Mouse (Mus musculus) forebrain, embryonic 13.5 days (tissue): Measurements from ENCODE around the gene Nod1. TPM values are rescaled to one million over a fixed set of nuclear protein-coding genes. Genes with fewer than 3 reads are reported as not detected.
"Not testable (repeated sequence)": the region's sequence is repeated elsewhere in the genome, so short reads cannot be mapped to it uniquely, and the experiment has no call there.

ENCODE experiments used
- ATAC-seq: fragments of 200-750 bp; cut with Nextera tagmentation; 2 replicates; pipeline ENCODE4 v1.8.0; 2017
- H3K27ac ChIP-seq: fragments of 300-500 bp; sonication (generic); 2 replicates; pipeline ENCODE4 v1.5.1; 2015; ENCODE audit warnings: inconsistent platforms, mild to moderate bottlenecking, moderate library complexity
- H3K27me3 ChIP-seq: fragments of 300-500 bp; sonication (generic); 2 replicates; pipeline ENCODE4 v1.6.1; 2015; ENCODE audit warnings: mild to moderate bottlenecking, inconsistent platforms
- H3K36me3 ChIP-seq: fragments of 300-500 bp; sonication (generic); 2 replicates; pipeline ENCODE4 v1.6.1; 2015; ENCODE audit warnings: mild to moderate bottlenecking, inconsistent platforms; ENCODE audit not compliant: poor library complexity, severe bottlenecking
- H3K4me1 ChIP-seq: fragments of 300-500 bp; sonication (generic); 2 replicates; pipeline ENCODE4 v1.6.1; 2015; ENCODE audit warnings: inconsistent platforms
- H3K4me2 ChIP-seq: fragments of 300-500 bp; sonication (generic); 2 replicates; pipeline ENCODE4 v1.6.1; 2015; ENCODE audit warnings: inconsistent platforms, mild to moderate bottlenecking, moderate library complexity
- H3K4me3 ChIP-seq: fragments of 300-500 bp; sonication (generic); 2 replicates; pipeline ENCODE4 v1.5.1; 2015; ENCODE audit warnings: mild to moderate bottlenecking, inconsistent platforms
- H3K9ac ChIP-seq: fragments of 300-500 bp; sonication (generic); 2 replicates; pipeline ENCODE4 v1.6.1; 2015; ENCODE audit warnings: mild to moderate bottlenecking, inconsistent platforms
- H3K9me3 ChIP-seq: fragments of 300-500 bp; sonication (generic); replicated peaks from 2 replicates; pipeline ENCODE4 v1.6.1; 2016; ENCODE audit warnings: inconsistent platforms
- WGBS: fragments of 180-500 bp; shearing (Covaris S2); methylation state at CpG from one replicate; pipeline ENCODE4 v1.1.7; 2015; 5-methylcytosine and 5-hydroxymethylcytosine counted together
- polyA plus RNA-seq: library from polyadenylated mRNA; unstranded; fragments of >200 nt; fragmentation: Nextera tagmentation; extraction: Ambion mirVana; gene quantifications from 2 replicates; pipeline ENCODE4 v1.2.1, GENCODE M21; 2015

Nod1 gene
- polyA plus RNA-seq, 1 experiment from 2014 or later = 1.6 TPM

- no peak for ATAC-seq
- no peak overlapping the region for H3K27ac ChIP-seq
- no peaks in the 10 kb centered on the region for H3K36me3 ChIP-seq
- H3K27me3 ChIP-seq = peaks cover 37% of the 10 kb centered on the region
- no peaks in the 10 kb centered on the region for H3K9me3 ChIP-seq
- 5% methylated on average over 5 of the region's 5 CpGs for whole genome bisulfite sequencing
- no peak overlapping the region for H3K9ac ChIP-seq
- peak overlapping the region; percentile 62 for H3K4me3 ChIP-seq
- H3K4me1 ChIP-seq = peaks cover 14% of the 10 kb centered on the region
- H3K4me2 ChIP-seq = peak overlapping the region; percentile 94
These were observed 458 bp upstream of the Nod1 start for GRCm38 (mm10) chr6:54972929-54973211.

GRCm38 (mm10) chr6:54971731-54972110 is 691 bp downstream of the Nod1 start:
- H3K9me3 ChIP-seq = no peaks in the 10 kb centered on the region
- H3K27me3 ChIP-seq = peaks cover 37% of the 10 kb centered on the region
- peak overlapping the region; percentile 70 for H3K9ac ChIP-seq
- no peak for ATAC-seq
- WGBS = 18% methylated on average over 8 of the region's 8 CpGs
- peaks cover 14% of the 10 kb centered on the region for H3K4me1 ChIP-seq
- no peaks in the 10 kb centered on the region for H3K36me3 ChIP-seq
- H3K4me3 ChIP-seq = peak overlapping the region; percentile 62
- H3K4me2 ChIP-seq = peak overlapping the region; percentile 94
- H3K27ac ChIP-seq = no peak overlapping the region

GRCm38 (mm10) chr6:54970506-54970905 is 1.9 kb downstream of the Nod1 start:
- no peak overlapping the region for H3K9ac ChIP-seq
- H3K36me3 ChIP-seq = no peaks in the 10 kb centered on the region
- ATAC-seq = no peak
- no peak overlapping the region for H3K4me3 ChIP-seq
- peaks cover 37% of the 10 kb centered on the region for H3K27me3 ChIP-seq
- no peak overlapping the region for H3K4me2 ChIP-seq
- H3K9me3 ChIP-seq = no peaks in the 10 kb centered on the region
- 85% methylated on average over 9 of the region's 9 CpGs for WGBS
- peaks cover 14% of the 10 kb centered on the region for H3K4me1 ChIP-seq
- H3K27ac ChIP-seq = no peak overlapping the region

GRCm38 (mm10) chr6:54969801-54970200 is 2.6 kb downstream of the Nod1 start:
- no peak for ATAC-seq
- Histone ChIP-seq H3K9ac (no peak overlapping the region), H3K4me2 (no peak overlapping the region), H3K9me3 (no peaks in the 10 kb centered on the region), H3K27ac (no peak overlapping the region), H3K4me3 (no peak overlapping the region), H3K27me3 (peaks cover 37% of the 10 kb centered on the region), H3K4me1 (peaks cover 14% of the 10 kb centered on the region), H3K36me3 (no peaks in the 10 kb centered on the region)
- 65% methylated on average over 2 of the region's 2 CpGs for WGBS

- no peak for ATAC-seq
- no peak overlapping the region for H3K9ac ChIP-seq
- 41% methylated on average over 10 of the region's 10 CpGs for WGBS
These were observed 4.8 kb downstream of the Nod1 start for GRCm38 (mm10) chr6:54967591-54967990.

GRCm38 (mm10) chr6:54965234-54965633 is 7.2 kb downstream of the Nod1 start:
- no peak overlapping the region for H3K9ac ChIP-seq
- no peak overlapping the region for H3K4me2 ChIP-seq
- no peak overlapping the region for H3K4me3 ChIP-seq
- WGBS = 63% methylated on average over 5 of the region's 5 CpGs
- ATAC-seq = no peak
- no peak overlapping the region for H3K27ac ChIP-seq
- no peaks in the 10 kb centered on the region for H3K9me3 ChIP-seq
- H3K4me1 ChIP-seq = no peaks in the 10 kb centered on the region
- H3K27me3 ChIP-seq = peaks cover 5% of the 10 kb centered on the region
- H3K36me3 ChIP-seq = no peaks in the 10 kb centered on the region

More at GRCm38 (mm10) chr6:54967591-54967990, 4.8 kb downstream of the Nod1 start:
- H3K4me2 ChIP-seq = no peak overlapping the region
- peaks cover 23% of the 10 kb centered on the region for H3K27me3 ChIP-seq
- no peak overlapping the region for H3K4me3 ChIP-seq
- H3K4me1 ChIP-seq = peaks cover 7% of the 10 kb centered on the region
- no peaks in the 10 kb centered on the region for H3K9me3 ChIP-seq
- no peaks in the 10 kb centered on the region for H3K36me3 ChIP-seq
- no peak overlapping the region for H3K27ac ChIP-seq

- no peak overlapping the region for H3K4me2 ChIP-seq
- H3K9me3 ChIP-seq = no peaks in the 10 kb centered on the region
- ATAC-seq = no peak
- 0 out of 2 replicates have a peak, but pooled peaks cover under 1% of the 10 kb centered on the region for H3K27me3 ChIP-seq
- no peak overlapping the region for H3K9ac ChIP-seq
- no peak overlapping the region for H3K4me3 ChIP-seq
- H3K4me1 ChIP-seq = no peaks in the 10 kb centered on the region
- 42% methylated on average over 1 of the region's 1 CpGs for WGBS
- no peak overlapping the region for H3K27ac ChIP-seq
- H3K36me3 ChIP-seq = no peaks in the 10 kb centered on the region
These were observed 7.7 kb downstream of the Nod1 start for GRCm38 (mm10) chr6:54964755-54965154.

GRCm38 (mm10) chr6:54963599-54963998 is 8.8 kb downstream of the Nod1 start:
- no peaks in the 10 kb centered on the region for H3K27me3 ChIP-seq
- ATAC-seq = no peak
- no peaks in the 10 kb centered on the region for H3K4me1 ChIP-seq
- no peaks in the 10 kb centered on the region for H3K9me3 ChIP-seq
- H3K9ac ChIP-seq = no peak overlapping the region
- no peaks in the 10 kb centered on the region for H3K36me3 ChIP-seq
- H3K4me3 ChIP-seq = no peak overlapping the region
- WGBS = 83% methylated on average over 2 of the region's 2 CpGs
- H3K27ac ChIP-seq = no peak overlapping the region
- no peak overlapping the region for H3K4me2 ChIP-seq

- H3K36me3 ChIP-seq = no peaks in the 10 kb centered on the region
- H3K4me3 ChIP-seq = no peak overlapping the region
- 86% methylated on average over 8 of the region's 8 CpGs for whole genome bisulfite sequencing
- no peak for ATAC-seq
- no peak overlapping the region for H3K4me2 ChIP-seq
- peaks cover under 1% of the 10 kb centered on the region; the same call in 1 of the 2 replicates for H3K9me3 ChIP-seq
- no peaks in the 10 kb centered on the region for H3K27me3 ChIP-seq
- no peak overlapping the region for H3K27ac ChIP-seq
- no peak overlapping the region for H3K9ac ChIP-seq
- no peaks in the 10 kb centered on the region for H3K4me1 ChIP-seq
These were observed 14.8 kb downstream of the Nod1 start for GRCm38 (mm10) chr6:54957655-54958054.

- peaks cover 3% of the 10 kb centered on the region; the same call in 1 of the 2 replicates for H3K9me3 ChIP-seq
- no peaks in the 10 kb centered on the region for H3K4me1 ChIP-seq
- 90% methylated on average over 1 of the region's 1 CpGs for WGBS
- H3K4me3 ChIP-seq = no peak overlapping the region
- H3K27me3 ChIP-seq = no peaks in the 10 kb centered on the region
- H3K4me2 ChIP-seq = no peak overlapping the region
- no peaks in the 10 kb centered on the region for H3K36me3 ChIP-seq
- no peak for ATAC-seq
- no peak overlapping the region for H3K27ac ChIP-seq
- H3K9ac ChIP-seq = no peak overlapping the region
These were observed 16.0 kb downstream of the Nod1 start for GRCm38 (mm10) chr6:54956425-54956824.

- Histone ChIP-seq H3K4me3 (no peak overlapping the region), H3K4me2 (no peak overlapping the region), H3K4me1 (no peaks in the 10 kb centered on the region), H3K36me3 (no peaks in the 10 kb centered on the region), H3K27me3 (no peaks in the 10 kb centered on the region), H3K27ac (no peak overlapping the region), H3K9me3 (peaks cover 3% of the 10 kb centered on the region; the same call in 1 of the 2 replicates), H3K9ac (no peak overlapping the region)
- ATAC-seq = no peak
These were observed 16.5 kb downstream of the Nod1 start for GRCm38 (mm10) chr6:54955949-54956348.

GRCm38 (mm10) chr6:54954659-54955414 is 17.6 kb downstream of the Nod1 start:
- Histone ChIP-seq H3K36me3 (no peaks in the 10 kb centered on the region), H3K27me3 (no peaks in the 10 kb centered on the region), H3K4me1 (no peaks in the 10 kb centered on the region), H3K4me3 (no peak overlapping the region), H3K9ac (no peak overlapping the region), H3K27ac (no peak overlapping the region), H3K9me3 (peaks cover 3% of the 10 kb centered on the region; the same call in 1 of the 2 replicates), H3K4me2 (no peak overlapping the region)
- ATAC-seq = no peak
- WGBS = 92% methylated on average over 10 of the region's 10 CpGs

GRCm38 (mm10) chr6:54953399-54953798 is 19.0 kb downstream of the Nod1 start:
- ATAC-seq, H3K36me3 ChIP-seq, H3K4me1 ChIP-seq, H3K27ac ChIP-seq, H3K27me3 ChIP-seq, H3K9me3 ChIP-seq, H3K4me3 ChIP-seq, H3K9ac ChIP-seq, H3K4me2 ChIP-seq: not testable (repeated sequence)
- WGBS = 65% methylated on average over 4 of the region's 4 CpGs
